ENCODE assay signal across 7 mouse cellular contexts in the genomic region with DNA sequence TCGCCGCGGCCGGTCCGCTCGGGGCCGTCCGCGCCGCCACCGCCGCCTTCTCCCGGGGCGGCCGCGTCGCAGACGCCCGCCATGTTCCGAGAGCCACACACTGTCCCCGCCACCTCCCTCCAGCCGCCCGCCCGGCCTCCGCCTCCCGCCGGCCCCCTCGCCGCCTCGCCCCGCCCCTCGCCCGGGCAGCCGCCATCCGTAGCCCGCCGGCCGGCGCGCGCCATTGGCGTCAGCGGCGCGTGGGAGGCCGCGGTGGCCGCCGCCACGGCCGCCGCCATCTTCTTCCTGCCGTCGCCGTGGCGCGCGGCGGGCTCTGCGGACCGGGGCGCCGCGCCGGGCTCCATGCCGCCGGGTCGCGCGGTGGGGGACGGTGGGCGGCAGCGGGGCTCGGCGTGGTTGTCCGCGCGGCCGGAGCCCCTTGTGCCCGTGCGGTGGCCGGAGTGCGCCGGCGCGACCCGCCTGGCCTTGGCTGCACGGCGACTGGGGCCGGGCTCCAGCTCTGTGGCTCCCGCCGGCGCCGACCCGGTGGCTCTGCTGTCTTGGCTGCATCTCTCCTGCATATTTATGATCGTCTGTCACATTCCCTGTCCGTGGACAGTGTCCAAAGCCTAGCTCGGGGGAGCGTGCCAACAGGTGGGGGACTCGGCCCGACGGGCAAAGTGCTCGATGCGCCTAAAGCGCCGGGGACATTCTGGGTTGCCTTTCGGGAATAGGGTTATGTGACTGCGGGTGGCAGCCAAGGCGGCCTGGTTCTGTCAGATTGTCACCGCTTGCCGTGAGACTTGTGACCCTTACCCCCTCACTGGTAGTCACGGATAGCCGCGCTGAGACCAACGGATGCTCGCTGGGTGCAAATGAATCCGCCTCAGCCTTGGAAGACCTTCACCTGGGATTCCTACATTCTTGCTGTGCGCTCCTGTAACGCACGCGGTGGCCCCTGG. TPM values are rescaled to one million over a fixed set of nuclear protein-coding genes. Genes with fewer than 3 reads are reported as not detected.
DNase-seq lines count a peak whose midpoint lies in the region; ATAC-seq lines count a peak whose summit lies in the region.

Gene Tapt1, minus strand, starts transcription at position 106 of the 941 bp plus-strand sequence.

- H3K9ac ChIP-seq in midbrain, embryonic 12.5 days (replicated peaks) = peak within 1 kb of the TSS; percentile 97

- peak; percentile 95 for DNase-seq in adrenal gland, postnatal 10 days
- peak; percentile 90 for DNase-seq in embryonic facial prominence, embryonic 10.5 days (ENCODE audit: low spot score)
- peak; percentile 81 for DNase-seq in kidney, adult 11 months
- peak; percentile 88 for DNase-seq in limb, embryonic 10.5 days (ENCODE audit: low spot score)
- DNase-seq in skeletal muscle tissue, adult 2 months (ENCODE audit: low read depth, low spot score) = peak; percentile 63

- 0 out of 2 replicates have a peak, but pooled peaks cover 6% of the 10 kb centered on the region for H3K36me3 ChIP-seq in embryonic facial prominence, embryonic 10.5 days (replicated peaks)
- H3K36me3 ChIP-seq in limb, embryonic 10.5 days = peaks cover 6% of the 10 kb centered on the region; the same call in 1 of the 2 replicates
- no peaks in the 10 kb centered on the region for H3K36me3 ChIP-seq in midbrain, embryonic 12.5 days

- H3K4me2 ChIP-seq in midbrain, embryonic 12.5 days (replicated peaks) = peak within 1 kb of the TSS; percentile 78

- peak; percentile 65 for ATAC-seq in granulocyte monocyte progenitor cell, adult 5-6 weeks (replicated peaks; ENCODE audit: poor library complexity, severe bottlenecking)
- peak; percentile 97 for ATAC-seq in midbrain, embryonic 12.5 days (ENCODE audit: low FRiP score, low read depth)

- H3K4me3 ChIP-seq in embryonic facial prominence, embryonic 10.5 days = peak within 1 kb of the TSS; percentile 92
- peak within 1 kb of the TSS; percentile 94 for H3K4me3 ChIP-seq in limb, embryonic 10.5 days
- H3K4me3 ChIP-seq in midbrain, embryonic 12.5 days = peak within 1 kb of the TSS; percentile 94

- no peaks in the 10 kb centered on the region for H3K9me3 ChIP-seq in embryonic facial prominence, embryonic 10.5 days
- no peaks in the 10 kb centered on the region for H3K9me3 ChIP-seq in limb, embryonic 10.5 days (replicated peaks)
- no peaks in the 10 kb centered on the region for H3K9me3 ChIP-seq in midbrain, embryonic 12.5 days

- H3K27me3 ChIP-seq in embryonic facial prominence, embryonic 10.5 days (replicated peaks; ENCODE audit: low read depth, poor library complexity, severe bottlenecking) = no peaks in the 10 kb centered on the region
- H3K27me3 ChIP-seq in limb, embryonic 10.5 days (ENCODE audit: low read depth, poor library complexity, severe bottlenecking) = no peaks in the 10 kb centered on the region
- no peaks in the 10 kb centered on the region for H3K27me3 ChIP-seq in midbrain, embryonic 12.5 days

- peak within 1 kb of the TSS; percentile 97 for H3K27ac ChIP-seq in embryonic facial prominence, embryonic 10.5 days (replicated peaks)
- peak within 1 kb of the TSS; percentile 99 for H3K27ac ChIP-seq in limb, embryonic 10.5 days
- peak within 1 kb of the TSS; percentile 94 for H3K27ac ChIP-seq in midbrain, embryonic 12.5 days (replicated peaks)

- H3K4me1 ChIP-seq in embryonic facial prominence, embryonic 10.5 days = peaks cover 37% of the 10 kb centered on the region
- H3K4me1 ChIP-seq in limb, embryonic 10.5 days = peaks cover 34% of the 10 kb centered on the region
- H3K4me1 ChIP-seq in midbrain, embryonic 12.5 days = peaks cover 24% of the 10 kb centered on the region

- WGBS in embryonic facial prominence, embryonic 10.5 days = 3% methylated on average over 121 of the region's 121 CpGs
- WGBS in limb, embryonic 10.5 days = under 1% methylated on average over 113 of the region's 121 CpGs
- WGBS in midbrain, embryonic 12.5 days = under 1% methylated on average over 107 of the region's 121 CpGs

RNA-seq across cellular contexts. Expression of gene Tapt1, which starts in this region (rescaled TPM):
- 10 to 100 TPM; 41.4 to 42.0 TPM for total RNA-seq in adrenal gland, postnatal 10 days (2021)
- 23.0 and 25.5 TPM in 2 replicates for polyA plus RNA-seq in embryonic facial prominence, embryonic 10.5 days (2016; fragmentation: Nextera tagmentation; extraction: Ambion mirVana)
- 25.5 and 46.5 TPM in 2 replicates for total RNA-seq in granulocyte monocyte progenitor cell, adult 5-6 weeks (2014; fragmentation: Nextera tagmentation)
- total RNA-seq in granulocyte monocyte progenitor cell, adult 5-6 weeks (2017) = 45.6 and 64.7 TPM in 2 replicates
- 30.5 and 32.4 TPM in 2 replicates for polyA plus RNA-seq in limb, embryonic 10.5 days (2016; fragmentation: Nextera tagmentation; extraction: Ambion mirVana)
- polyA plus RNA-seq in midbrain, embryonic 12.5 days (2016; fragmentation: Nextera tagmentation; extraction: Ambion mirVana) = 30.3 and 35.6 TPM in 2 replicates

Comparison
In these comparisons a context has a peak if more than half of its experiments do, and no peak if none do; other contexts are left out.
1. Peak in every context shown above with its lines: DNase-seq, ATAC-seq, H3K4me3 ChIP-seq and H3K27ac ChIP-seq.